Mouse (Mus musculus) MEL (cell line): Measurements from ENCODE around the gene Insrr. TPM values are rescaled to one million over a fixed set of nuclear protein-coding genes. Genes with fewer than 3 reads are reported as not detected.

Source experiments
- DNase-seq: peaks from one replicate; pipeline ENCODE4 v3.0.0; 2011; ENCODE audit warnings: low read depth, low spot score
- H3K27ac ChIP-seq: 2 replicates; pipeline ENCODE4 v1.5.1; 2012; ENCODE audit warnings: low read depth, mild to moderate bottlenecking, control low read depth, low read length, moderate library complexity; ENCODE audit not compliant: control insufficient read depth
- H3K27me3 ChIP-seq, 2 experiments: fragments of 150-350 bp in 1 of 2; sonication (generic) in 1 of 2; 2 replicates each; pipeline ENCODE4 v1.6.1; 2012; ENCODE audit warnings: low read length in 2 of 2, mild to moderate bottlenecking in 2 of 2, improper control_type of control experiment in 1 of 2, moderate library complexity in 1 of 2; ENCODE audit not compliant: insufficient read depth in 2 of 2, control insufficient read depth in 1 of 2
- H3K36me3 ChIP-seq, 2 experiments: 2 replicates each; pipeline ENCODE4 v1.6.1; 2012 to 2014; ENCODE audit warnings: low read length in 2 of 2, improper control_type of control experiment in 1 of 2, inconsistent platforms in 1 of 2, mild to moderate bottlenecking in 1 of 2; ENCODE audit not compliant: insufficient read depth in 2 of 2, control insufficient read depth in 1 of 2
- H3K4me1 ChIP-seq, 2 experiments: fragments of 150-350 bp in 1 of 2; sonication (generic) in 1 of 2; 2 replicates each; pipeline ENCODE4 v1.6.1; 2012; ENCODE audit warnings: low read length in 2 of 2, improper control_type of control experiment in 1 of 2, mild to moderate bottlenecking in 1 of 2; ENCODE audit not compliant: insufficient read depth in 2 of 2, control insufficient read depth in 1 of 2
- H3K4me3 ChIP-seq, 2 experiments: fragments of 150-350 bp in 1 of 2; sonication (generic) in 1 of 2; 2 replicates each; pipeline ENCODE4 v1.5.1; 2012; ENCODE audit warnings: low read depth in 2 of 2, low read length in 2 of 2, mild to moderate bottlenecking in 2 of 2, moderate library complexity in 2 of 2, control low read depth in 1 of 2, improper control_type of control experiment in 1 of 2; ENCODE audit not compliant: control insufficient read depth in 1 of 2, insufficient read depth in 1 of 2
- H3K79me2 ChIP-seq: 2 replicates; pipeline ENCODE4 v1.6.1; 2012; ENCODE audit warnings: mild to moderate bottlenecking, low read length, moderate library complexity; ENCODE audit not compliant: control insufficient read depth, poor library complexity, insufficient read depth
- H3K9ac ChIP-seq: 2 replicates; pipeline ENCODE4 v1.6.1; 2012; ENCODE audit warnings: low read depth, mild to moderate bottlenecking, control low read depth, low read length, moderate library complexity; ENCODE audit not compliant: control insufficient read depth, poor library complexity, severe bottlenecking
- H3K9me3 ChIP-seq: fragments of 150-350 bp; sonication (generic); replicated peaks from 2 replicates; pipeline ENCODE4 v1.6.1; 2012; ENCODE audit warnings: mild to moderate bottlenecking, low read length, improper control_type of control experiment, moderate library complexity; ENCODE audit not compliant: insufficient read depth
- BHLHE40 ChIP-seq: IDR thresholded peaks from 2 replicates; pipeline ENCODE4 v1.6.1; 2012; ENCODE audit warnings: low read depth, mild to moderate bottlenecking, inconsistent platforms, low read length, improper control_type of control experiment, borderline replicate concordance
- CHD2 ChIP-seq: IDR thresholded peaks from 2 replicates; pipeline ENCODE4 v1.6.1; 2011; ENCODE audit warnings: low read length, improper control_type of control experiment
- CTCF ChIP-seq, 3 experiments: IDR thresholded peaks in 2 of 3; conservative IDR thresholded peaks in 1 of 3; 2 replicates each; pipeline ENCODE4 v1.5.1; 2011 to 2012; ENCODE audit warnings: low read length in 3 of 3, low read depth in 2 of 3, mild to moderate bottlenecking in 2 of 3, improper control_type of control experiment in 1 of 3, inconsistent platforms in 1 of 3, mixed read lengths in 1 of 3, moderate library complexity in 1 of 3; ENCODE audit not compliant: control insufficient read depth in 1 of 3, insufficient read depth in 1 of 3, poor library complexity in 1 of 3, severe bottlenecking in 1 of 3
- E2F4 ChIP-seq: IDR thresholded peaks from 2 replicates; pipeline ENCODE4 v1.6.1; 2011; ENCODE audit warnings: low read depth, low read length, improper control_type of control experiment, borderline replicate concordance
- ELF1 ChIP-seq: IDR thresholded peaks from 2 replicates; pipeline ENCODE4 v1.6.1; 2014; ENCODE audit warnings: low read depth, mild to moderate bottlenecking, inconsistent platforms, low read length, improper control_type of control experiment, moderate library complexity
- GABPA ChIP-seq: IDR thresholded peaks from 2 replicates; pipeline ENCODE4 v1.6.1; 2012; ENCODE audit warnings: low read depth, mild to moderate bottlenecking, inconsistent platforms, low read length, improper control_type of control experiment, moderate library complexity
- GATA1 ChIP-seq: IDR thresholded peaks from 2 replicates; pipeline ENCODE4 v1.6.1; 2011; ENCODE audit warnings: low read depth, low read length, improper control_type of control experiment
- MAFK ChIP-seq: IDR thresholded peaks from 2 replicates; pipeline ENCODE4 v1.6.1; 2011; ENCODE audit warnings: low read depth, mild to moderate bottlenecking, low read length, improper control_type of control experiment, borderline replicate concordance
- MEF2A ChIP-seq: IDR thresholded peaks from 2 replicates; pipeline ENCODE4 v1.6.1; 2014; ENCODE audit warnings: low read depth, mild to moderate bottlenecking, inconsistent platforms, low read length, improper control_type of control experiment; ENCODE audit not compliant: poor library complexity, insufficient replicate concordance, severe bottlenecking; ENCODE audit errors: extremely low read depth
- MYC ChIP-seq: IDR thresholded peaks from 2 replicates; pipeline ENCODE4 v1.6.1; 2011; ENCODE audit warnings: low read depth, mild to moderate bottlenecking, low read length, improper control_type of control experiment, moderate library complexity
- NELFE ChIP-seq: IDR thresholded peaks from 2 replicates; pipeline ENCODE4 v1.6.1; 2011; ENCODE audit warnings: low read depth, low read length, improper control_type of control experiment
- RAD21 ChIP-seq: IDR thresholded peaks from 2 replicates; pipeline ENCODE4 v1.6.1; 2011; ENCODE audit warnings: mild to moderate bottlenecking, low read depth, low read length, improper control_type of control experiment
- TAL1 ChIP-seq: IDR thresholded peaks from 2 replicates; pipeline ENCODE4 v1.6.1; 2012; ENCODE audit warnings: mild to moderate bottlenecking, inconsistent platforms, low read length, moderate library complexity, mixed read lengths
- UBTF ChIP-seq: IDR thresholded peaks from 2 replicates; pipeline ENCODE4 v1.6.1; 2012; ENCODE audit warnings: low read depth, mild to moderate bottlenecking, inconsistent platforms, low read length, improper control_type of control experiment, moderate library complexity, borderline replicate concordance; ENCODE audit not compliant: insufficient read depth
- USF1 ChIP-seq: IDR thresholded peaks from 2 replicates; pipeline ENCODE4 v1.6.1; 2014; ENCODE audit warnings: low read depth, mild to moderate bottlenecking, inconsistent platforms, low read length, improper control_type of control experiment, moderate library complexity
- USF2 ChIP-seq, 2 experiments: IDR thresholded peaks; 2 replicates each; pipeline ENCODE4 v1.6.1; 2011 to 2012; ENCODE audit warnings: improper control_type of control experiment in 2 of 2, low read length in 2 of 2, borderline replicate concordance in 1 of 2, inconsistent platforms in 1 of 2, low read depth in 1 of 2, mild to moderate bottlenecking in 1 of 2; ENCODE audit not compliant: insufficient read depth in 1 of 2
- ZC3H11A ChIP-seq: IDR thresholded peaks from 2 replicates; pipeline ENCODE4 v1.6.1; 2012; ENCODE audit warnings: low read depth, mild to moderate bottlenecking, inconsistent platforms, low read length, improper control_type of control experiment
- ZKSCAN1 ChIP-seq: IDR thresholded peaks from 2 replicates; pipeline ENCODE4 v1.6.1; 2012; ENCODE audit warnings: low read depth, mild to moderate bottlenecking, inconsistent platforms, low read length, improper control_type of control experiment, moderate library complexity
- ZMIZ1 ChIP-seq: IDR thresholded peaks from 2 replicates; pipeline ENCODE4 v1.6.1; 2012; ENCODE audit warnings: low read depth, mild to moderate bottlenecking, inconsistent platforms, low read length, improper control_type of control experiment, moderate library complexity
- ZNF384 ChIP-seq: IDR thresholded peaks from 2 replicates; pipeline ENCODE4 v1.6.1; 2012; ENCODE audit warnings: low read depth, mild to moderate bottlenecking, inconsistent platforms, low read length, improper control_type of control experiment
- polyA plus RNA-seq, 2 experiments: library from polyadenylated mRNA; stranded (reverse) in 1 of 2; unstranded in 1 of 2; fragments of >175 nt in 1 of 2; fragments of >200 nt in 1 of 2; gene quantifications; 2 replicates each; pipeline versions ENCODE4 v1.2.1 to v1.2.4; 2012; ENCODE audit warnings: low replicate concordance in 2 of 2, low read depth in 1 of 2; ENCODE audit not compliant: insufficient read length in 2 of 2, insufficient read depth in 1 of 2, missing spikeins in 1 of 2
- total RNA-seq: library from RNA; depleted of rRNA; stranded (reverse); fragments of 300-350 nt; gene quantifications from 2 replicates; pipeline ENCODE4 v1.2.3, GENCODE M21; 2012

Insrr gene
- total and polyA plus RNA-seq, 3 experiments: 0.77 to 3.7 TPM; not detected in 1

GRCm38 (mm10) chr3:87770280-87770679 lies 26.5 kb upstream of the Insrr start (continued):
- TF ChIP-seq MAFK: no peak

GRCm38 (mm10) chr3:87771088-87771487 lies 25.7 kb upstream of the Insrr start:
- H3K27me3 ChIP-seq: peaks cover 6 to 10% of the 10 kb centered on the region in 2 experiments
- no peak overlapping the region for H3K9ac ChIP-seq
- H3K79me2 ChIP-seq: no peaks in the 10 kb centered on the region
- H3K4me3 ChIP-seq: no peak overlapping the region
- TF ChIP-seq MAFK: no peak
- TF ChIP-seq USF2 (IDR thresholded peaks at IDR 0.05; ENCODE audit: borderline replicate concordance in 1 of 2, insufficient read depth in 1 of 2, low read depth in 1 of 2, low read length in 2 of 2): no peak
- TF ChIP-seq, all 39 proteins: peak for 0
- H3K4me1 ChIP-seq: 0 out of 4 replicates have a peak, but pooled peaks cover 0 to 3% of the 10 kb centered on the region in 2 experiments
- no peak overlapping the region for H3K27ac ChIP-seq
- DNase-seq: no peak
- no peaks in the 10 kb centered on the region for H3K9me3 ChIP-seq
- H3K36me3 ChIP-seq: no peaks in the 10 kb centered on the region

- Histone ChIP-seq H3K27me3 (peaks cover 9 to 10% of the 10 kb centered on the region in 2 experiments), H3K9ac (no peak overlapping the region), H3K4me1 (no peaks in the 10 kb centered on the region), H3K9me3 (no peaks in the 10 kb centered on the region), H3K4me3 (no peak overlapping the region), H3K36me3 (no peaks in the 10 kb centered on the region), H3K27ac (no peak overlapping the region), H3K79me2 (no peaks in the 10 kb centered on the region)
- DNase-seq: no peak
- no peak for TF ChIP-seq BHLHE40
These were observed 18.5 kb upstream of the Insrr start for GRCm38 (mm10) chr3:87778283-87778682.

GRCm38 (mm10) chr3:87779086-87779485 lies 17.7 kb upstream of the Insrr start:
- no peaks in the 10 kb centered on the region for H3K36me3 ChIP-seq
- H3K9ac ChIP-seq: no peak overlapping the region
- H3K4me3 ChIP-seq: no peak overlapping the region
- no peak for DNase-seq
- no peak for TF ChIP-seq CHD2
- no peak for TF ChIP-seq ZNF384
- no peak for TF ChIP-seq CTCF (IDR thresholded peaks at IDR 0.05 in 2 of 3, conservative IDR thresholded peaks at IDR 0.05 in 1 of 3; ENCODE audit: control insufficient read depth in 1 of 3, insufficient read depth in 1 of 3, low read depth in 2 of 3, low read length in 3 of 3, poor library complexity in 1 of 3, severe bottlenecking in 1 of 3)
- no peak for TF ChIP-seq UBTF
- TF ChIP-seq MEF2A: no peak
- no peak for TF ChIP-seq RAD21
- TF ChIP-seq ZC3H11A: no peak
- no peak for TF ChIP-seq USF1
- TF ChIP-seq MYC: no peak
- no peak for TF ChIP-seq E2F4
- TF ChIP-seq ZMIZ1: no peak
- no peak for TF ChIP-seq NELFE
- TF ChIP-seq GABPA: no peak
- no peak for TF ChIP-seq GATA1
- TF ChIP-seq ZKSCAN1: no peak
- no peak for TF ChIP-seq ELF1
- TF ChIP-seq TAL1: no peak
- H3K27me3 ChIP-seq: peaks cover 9 to 17% of the 10 kb centered on the region in 2 experiments
- H3K4me1 ChIP-seq: no peaks in the 10 kb centered on the region
- no peak overlapping the region for H3K27ac ChIP-seq
- H3K9me3 ChIP-seq: no peaks in the 10 kb centered on the region
- H3K79me2 ChIP-seq: no peaks in the 10 kb centered on the region
